Mouse (Mus musculus) midbrain, embryonic 11.5 days (tissue): Measurements from ENCODE around the gene Larp6. TPM values are rescaled to one million over a fixed set of nuclear protein-coding genes. Genes with fewer than 3 reads are reported as not detected.
A peak's percentile ranks its signal among the peaks of the same experiment; 100 is the strongest.

ENCODE experiments used
- ATAC-seq: fragments of 200-750 bp; cut with Nextera tagmentation; 2 replicates; pipeline ENCODE4 v1.8.0; 2017; ENCODE audit warnings: moderate TSS enrichment, moderate library complexity; ENCODE audit not compliant: low FRiP score
- DNase-seq: peaks from one replicate; pipeline ENCODE4 v3.0.0; 2015; ENCODE audit warnings: low spot score; ENCODE audit errors: missing footprints
- H3K27ac ChIP-seq: fragments of 300-500 bp; sonication (generic); 2 replicates; pipeline ENCODE4 v1.5.1; 2014; ENCODE audit warnings: low read depth, low read length
- H3K27me3 ChIP-seq: fragments of 300-500 bp; sonication (generic); 2 replicates; pipeline ENCODE4 v1.6.1; 2014; ENCODE audit warnings: mild to moderate bottlenecking, low read length, moderate library complexity, mixed read lengths; ENCODE audit not compliant: control insufficient read depth, insufficient read depth
- H3K36me3 ChIP-seq: fragments of 300-500 bp; sonication (generic); 2 replicates; pipeline ENCODE4 v1.6.1; 2014; ENCODE audit warnings: mild to moderate bottlenecking, low read length, moderate library complexity, mixed read lengths; ENCODE audit not compliant: control insufficient read depth, insufficient read depth
- H3K4me1 ChIP-seq: fragments of 300-500 bp; sonication (generic); 2 replicates; pipeline ENCODE4 v1.6.1; 2014; ENCODE audit warnings: low read length; ENCODE audit not compliant: control insufficient read depth, insufficient read depth
- H3K4me2 ChIP-seq: fragments of 300-500 bp; sonication (generic); 2 replicates; pipeline ENCODE4 v1.6.1; 2014; ENCODE audit warnings: mild to moderate bottlenecking, moderate library complexity
- H3K4me3 ChIP-seq: fragments of 300-500 bp; sonication (generic); 2 replicates; pipeline ENCODE4 v1.5.1; 2014; ENCODE audit warnings: low read depth, low read length
- H3K9ac ChIP-seq: fragments of 300-500 bp; sonication (generic); 2 replicates; pipeline ENCODE4 v1.6.1; 2014; ENCODE audit warnings: low read length
- H3K9me3 ChIP-seq: fragments of 300-500 bp; sonication (generic); 2 replicates; pipeline ENCODE4 v1.6.1; 2016; ENCODE audit warnings: low read length; ENCODE audit not compliant: control insufficient read depth
- WGBS: fragments of 180-500 bp; shearing (Covaris S2); extraction: QIAGEN DNeasy Blood & Tissue Kit; methylation state at CpG from one replicate; pipeline ENCODE4 v1.1.7; 2014; 5-methylcytosine and 5-hydroxymethylcytosine counted together
- polyA plus RNA-seq: library from polyadenylated mRNA; unstranded; fragments of >200 nt; fragmentation: Nextera tagmentation; extraction: Ambion mirVana; gene quantifications from 2 replicates; pipeline ENCODE4 v1.2.1, GENCODE M21; 2014

The Larp6 gene
- polyA plus RNA-seq, 1 experiment from 2014 or later: 2.5 TPM

DNA sequence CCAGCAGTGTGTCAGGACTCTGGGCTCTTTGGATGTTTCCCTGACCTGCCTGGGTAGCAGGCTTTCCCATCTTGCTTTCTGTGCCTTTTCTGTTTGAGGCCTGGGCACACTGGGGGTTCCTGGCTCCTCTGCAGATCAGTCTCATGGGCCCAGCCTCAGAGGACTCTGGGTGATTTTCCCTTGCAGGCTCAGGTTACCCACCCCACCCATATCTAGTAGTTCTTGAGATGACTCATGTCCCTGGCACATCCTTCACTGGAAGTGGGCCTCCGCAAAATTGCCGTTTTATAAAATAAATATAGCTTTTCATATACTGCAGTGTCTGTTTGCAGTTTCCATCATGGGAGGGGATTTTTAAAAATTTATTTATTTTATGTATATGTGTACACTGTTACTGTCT, 21.5 kb downstream of the Larp6 start:
- 88% methylated on average over 2 of the region's 2 CpGs for WGBS
- no peak overlapping the region for H3K27ac ChIP-seq

DNA sequence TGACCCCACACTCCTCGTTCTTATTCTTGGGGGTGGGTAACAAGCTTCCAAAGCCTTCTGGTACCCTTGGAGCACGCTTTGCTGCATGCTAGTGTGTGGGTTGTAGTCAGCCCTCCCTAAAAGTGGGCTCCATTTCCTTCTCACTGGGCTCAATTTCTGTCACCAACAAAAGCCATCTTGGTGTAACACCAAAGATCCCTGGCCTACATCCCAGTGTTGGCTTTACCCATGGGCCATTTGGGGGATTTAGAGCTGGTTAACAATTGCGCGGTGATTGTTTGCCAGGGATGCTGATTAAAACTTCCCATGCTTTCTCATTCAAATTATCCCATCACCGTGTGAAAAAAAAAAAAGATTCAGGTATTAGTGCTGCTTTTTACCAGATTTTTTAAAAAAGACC, 26.3 kb downstream of the Larp6 start:
- no peak overlapping the region for H3K4me2 ChIP-seq
- no peak overlapping the region for H3K4me3 ChIP-seq
- no peaks in the 10 kb centered on the region for H3K36me3 ChIP-seq
- H3K4me1 ChIP-seq: no peaks in the 10 kb centered on the region
- no peaks in the 10 kb centered on the region for H3K27me3 ChIP-seq
- H3K9ac ChIP-seq: no peak overlapping the region
- H3K27ac ChIP-seq: no peak overlapping the region
- WGBS: 95% methylated on average over 5 of the region's 5 CpGs
- ATAC-seq (no peak), DNase-seq (no peak)
- no peaks in the 10 kb centered on the region; the same call in 1 of the 2 replicates for H3K9me3 ChIP-seq

More for the DNA sequence above, 21.5 kb downstream of the Larp6 start:
- Histone ChIP-seq H3K36me3 (no peaks in the 10 kb centered on the region), H3K4me2 (no peak overlapping the region), H3K4me1 (no peaks in the 10 kb centered on the region), H3K9ac (no peak overlapping the region), H3K9me3 (no peaks in the 10 kb centered on the region; the same call in 1 of the 2 replicates), H3K27me3 (no peaks in the 10 kb centered on the region), H3K4me3 (no peak overlapping the region)
- no peak for DNase-seq
- no peak for ATAC-seq

DNA sequence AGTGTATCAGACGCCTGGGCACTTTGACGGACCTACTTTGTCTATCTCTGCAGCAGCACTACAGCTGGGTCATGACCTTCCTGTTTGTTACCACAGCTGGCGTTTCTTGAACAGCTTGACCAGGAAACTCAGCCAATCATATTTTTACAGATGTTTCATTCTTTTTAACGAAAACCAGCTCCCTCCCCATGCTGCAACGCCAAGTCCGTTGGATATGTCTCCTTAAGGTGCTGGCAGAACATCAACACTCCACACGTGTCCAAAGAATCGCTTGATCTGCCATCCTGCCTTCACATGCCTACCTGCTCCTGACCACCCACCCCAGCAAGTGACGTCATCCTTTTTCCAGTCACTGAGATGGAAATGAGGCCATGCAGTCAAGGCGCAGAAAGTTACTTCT, 28.6 kb downstream of the Larp6 start:
- Histone ChIP-seq H3K9ac (no peak overlapping the region), H3K4me1 (no peaks in the 10 kb centered on the region), H3K4me2 (no peak overlapping the region), H3K36me3 (no peaks in the 10 kb centered on the region), H3K27ac (no peak overlapping the region), H3K27me3 (no peaks in the 10 kb centered on the region), H3K4me3 (no peak overlapping the region), H3K9me3 (no peaks in the 10 kb centered on the region; the same call in 1 of the 2 replicates)
- WGBS: 77% methylated on average over 10 of the region's 10 CpGs
- ATAC-seq (no peak), DNase-seq (no peak)

DNA sequence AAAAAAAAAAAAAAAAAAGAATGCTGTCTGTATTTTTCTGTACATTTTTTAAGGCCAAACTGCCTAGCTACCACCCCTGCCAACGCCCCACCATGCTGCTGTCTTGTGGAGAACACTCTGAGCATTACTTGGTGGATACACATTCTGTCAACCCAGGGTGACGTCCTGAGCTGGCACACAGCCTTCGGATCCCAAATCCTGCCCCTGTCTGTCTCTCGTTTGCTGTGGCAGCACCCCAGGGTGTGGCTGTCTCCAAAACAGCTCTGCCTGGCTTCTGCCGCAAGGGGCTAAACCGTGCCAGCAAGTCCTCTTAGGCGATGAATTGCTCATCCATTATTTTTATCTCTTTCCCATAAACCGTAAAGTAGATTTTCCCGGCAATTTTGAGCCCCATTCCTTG, 29.7 kb downstream of the Larp6 start:
- Histone ChIP-seq H3K36me3 (no peaks in the 10 kb centered on the region), H3K4me3 (no peak overlapping the region), H3K4me2 (no peak overlapping the region), H3K27me3 (no peaks in the 10 kb centered on the region), H3K4me1 (no peaks in the 10 kb centered on the region), H3K27ac (no peak overlapping the region), H3K9ac (no peak overlapping the region), H3K9me3 (no peaks in the 10 kb centered on the region; the same call in 1 of the 2 replicates)
- 78% methylated on average over 9 of the region's 9 CpGs for WGBS
- DNase-seq (no peak), ATAC-seq (no peak)

DNA sequence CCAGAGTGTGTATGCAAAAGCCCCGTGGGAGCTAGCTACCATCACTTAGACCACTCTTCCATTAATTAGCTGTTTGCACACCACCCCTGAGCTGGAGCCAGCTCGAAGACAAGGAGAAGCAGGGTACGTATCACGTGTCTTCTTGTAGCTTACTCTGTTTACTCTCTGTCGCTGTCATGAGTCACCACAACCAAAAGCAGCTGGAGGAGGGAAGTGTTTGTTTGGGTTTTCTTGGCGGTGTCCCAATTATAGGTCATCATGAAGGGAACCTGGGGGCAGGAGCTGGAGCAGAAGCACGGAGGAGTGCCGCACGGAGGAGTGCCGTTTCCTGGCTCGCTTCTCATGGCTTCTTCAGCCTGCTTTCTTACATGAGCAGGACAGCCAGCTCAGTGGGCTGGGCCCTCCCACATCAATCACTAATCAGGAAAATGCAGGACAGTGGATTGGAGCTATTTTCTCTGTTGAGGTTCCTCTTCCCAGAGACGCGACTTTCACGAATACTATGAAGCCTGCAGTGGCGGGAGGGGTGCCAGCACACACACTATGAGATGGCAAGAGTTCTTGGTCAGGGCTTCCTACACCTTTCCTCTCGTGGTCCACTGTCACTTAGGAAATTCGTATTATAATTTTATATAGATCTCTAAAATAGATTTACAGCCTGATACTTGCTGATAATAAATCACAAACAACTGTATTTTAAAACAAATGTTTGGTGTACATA, 30.6 kb downstream of the Larp6 start:
- H3K9ac ChIP-seq: no peak overlapping the region
- no peak for DNase-seq
- no peaks in the 10 kb centered on the region for H3K36me3 ChIP-seq
- H3K4me2 ChIP-seq: no peak overlapping the region
- no peaks in the 10 kb centered on the region for H3K9me3 ChIP-seq
- H3K27ac ChIP-seq: no peak overlapping the region
- 76% methylated on average over 17 of the region's 17 CpGs for WGBS
- no peak for ATAC-seq
- H3K27me3 ChIP-seq: no peaks in the 10 kb centered on the region
- H3K4me3 ChIP-seq: no peak overlapping the region
- H3K4me1 ChIP-seq: no peaks in the 10 kb centered on the region

DNA sequence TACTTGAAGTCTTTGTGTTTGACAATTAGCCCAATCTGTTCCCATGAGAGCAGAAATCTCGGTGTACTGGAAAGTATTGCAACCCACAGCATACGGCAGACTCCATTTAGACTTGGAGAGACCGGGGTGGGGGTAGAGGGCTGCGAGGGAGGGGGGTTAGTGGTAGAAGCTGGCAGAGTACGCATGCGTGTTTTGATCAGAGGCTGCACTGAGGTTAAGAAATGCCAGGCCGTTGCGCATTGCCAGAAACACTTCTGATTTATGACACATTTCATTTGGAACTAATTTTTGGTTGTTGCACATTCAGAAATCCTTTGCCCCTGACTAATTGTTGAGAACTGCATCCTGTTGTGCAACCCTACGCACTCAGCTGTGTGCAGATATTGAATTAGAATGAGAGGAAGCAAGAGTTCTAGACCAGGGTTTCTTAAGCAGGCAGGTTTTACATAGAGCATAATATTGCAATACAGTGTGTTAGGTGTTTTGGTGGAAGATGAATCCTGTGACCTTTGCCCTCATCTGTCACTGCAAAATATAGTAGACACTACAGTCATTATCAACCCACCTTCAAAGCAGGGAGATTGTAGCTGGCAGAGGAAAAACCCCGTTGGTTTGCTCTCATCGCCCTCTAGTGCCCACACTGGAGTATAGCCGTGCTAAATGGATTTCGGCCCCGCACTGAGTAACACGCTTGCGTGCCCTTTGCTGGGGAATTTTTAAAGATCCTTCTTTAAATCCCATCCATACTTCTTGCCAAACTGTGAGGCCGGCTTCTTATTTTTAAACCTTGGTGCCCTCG, 31.6 kb downstream of the Larp6 start:
- ATAC-seq (no peak), DNase-seq (peak; percentile 85)
- Histone ChIP-seq H3K27me3 (no peaks in the 10 kb centered on the region), H3K9me3 (peaks cover 3% of the 10 kb centered on the region; the same call in 1 of the 2 replicates), H3K27ac (no peak overlapping the region), H3K4me1 (no peaks in the 10 kb centered on the region), H3K9ac (no peak overlapping the region), H3K4me2 (no peak overlapping the region), H3K36me3 (no peaks in the 10 kb centered on the region), H3K4me3 (no peak overlapping the region)
- 53% methylated on average over 18 of the region's 18 CpGs for WGBS

DNA sequence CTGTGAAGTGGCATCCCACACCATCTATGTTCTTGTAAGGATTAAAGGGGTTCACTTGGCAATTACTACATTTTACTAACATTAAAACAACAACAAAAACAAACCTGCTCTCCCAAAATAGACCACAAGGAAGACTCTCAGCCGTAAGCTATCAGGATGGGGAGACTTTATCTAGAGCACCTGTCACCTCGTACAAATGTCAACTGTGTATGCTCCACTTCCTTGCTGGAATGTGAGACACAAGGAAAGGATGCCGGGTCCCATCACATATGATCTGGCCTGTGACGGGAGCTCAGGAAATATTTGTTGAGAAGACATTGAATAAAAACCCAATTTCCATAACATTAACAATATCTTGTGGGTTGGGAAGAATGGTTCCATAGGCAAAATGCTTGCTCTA, 32.2 kb downstream of the Larp6 start:
- H3K4me3 ChIP-seq: no peak overlapping the region
- WGBS: 56% methylated on average over 4 of the region's 4 CpGs
- DNase-seq (peak; percentile 82), ATAC-seq (no peak)
- no peaks in the 10 kb centered on the region for H3K36me3 ChIP-seq
- no peak overlapping the region for H3K9ac ChIP-seq
- no peak overlapping the region for H3K4me2 ChIP-seq
- H3K27me3 ChIP-seq: no peaks in the 10 kb centered on the region
- H3K9me3 ChIP-seq: peaks cover 3% of the 10 kb centered on the region; the same call in 1 of the 2 replicates
- no peak overlapping the region for H3K27ac ChIP-seq
- no peaks in the 10 kb centered on the region for H3K4me1 ChIP-seq

DNA sequence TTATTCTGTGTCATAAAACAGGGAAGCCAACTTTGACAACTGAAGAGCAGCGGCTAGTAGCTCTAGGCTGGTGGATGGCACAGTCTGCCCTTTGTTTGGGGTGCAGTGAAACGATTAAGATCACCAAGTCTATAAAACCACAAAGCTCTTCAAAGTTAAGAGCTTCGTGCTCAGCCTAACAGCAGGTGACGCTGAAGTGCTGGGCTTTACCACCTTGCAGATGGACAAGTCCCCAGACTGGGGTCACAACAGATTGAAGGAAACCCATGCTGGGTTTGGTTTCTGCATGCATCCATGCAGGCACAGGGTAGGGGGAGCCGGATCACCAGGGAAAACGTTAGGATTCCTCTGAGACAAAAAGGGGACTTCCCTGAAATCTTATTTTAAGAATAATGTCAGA, 33.8 kb downstream of the Larp6 start:
- ATAC-seq (no peak), DNase-seq (peak; percentile 23)
- Histone ChIP-seq H3K4me2 (no peak overlapping the region), H3K4me3 (no peak overlapping the region), H3K27me3 (no peaks in the 10 kb centered on the region), H3K27ac (no peak overlapping the region), H3K4me1 (no peaks in the 10 kb centered on the region), H3K36me3 (no peaks in the 10 kb centered on the region), H3K9me3 (peaks cover 3% of the 10 kb centered on the region; the same call in 1 of the 2 replicates), H3K9ac (no peak overlapping the region)
- WGBS: 64% methylated on average over 6 of the region's 6 CpGs

DNA sequence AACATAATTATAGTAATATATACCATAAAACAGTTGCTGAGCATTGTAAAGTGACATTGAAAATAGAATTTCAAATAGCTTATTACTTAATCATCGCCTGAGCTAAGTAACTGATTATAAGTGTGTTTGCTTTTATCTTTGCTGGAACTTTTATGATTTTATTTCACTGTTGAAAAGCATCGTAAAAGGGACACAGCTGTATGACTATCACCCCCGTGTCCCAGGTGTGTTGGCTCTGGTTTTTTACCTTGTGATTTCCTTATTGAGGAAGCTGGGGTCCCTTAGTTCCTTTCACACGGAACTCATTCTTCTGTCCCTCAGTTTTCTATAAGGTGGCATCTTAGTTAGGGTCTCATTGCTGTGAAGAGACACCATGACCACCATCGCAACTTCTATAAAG, 34.9 kb downstream of the Larp6 start:
- H3K9ac ChIP-seq: no peak overlapping the region
- no peaks in the 10 kb centered on the region for H3K4me1 ChIP-seq
- no peak for ATAC-seq
- WGBS: 92% methylated on average over 5 of the region's 5 CpGs
- H3K9me3 ChIP-seq: peaks cover 3% of the 10 kb centered on the region; the same call in 1 of the 2 replicates
- no peak overlapping the region for H3K4me2 ChIP-seq
- H3K27me3 ChIP-seq: no peaks in the 10 kb centered on the region
- H3K36me3 ChIP-seq: no peaks in the 10 kb centered on the region
- no peak overlapping the region for H3K27ac ChIP-seq
- DNase-seq: no peak
- H3K4me3 ChIP-seq: no peak overlapping the region
